Mouse (Mus musculus): ENCODE results near the gene H2-M3. TPM values are rescaled to one million over a fixed set of nuclear protein-coding genes. Genes with fewer than 3 reads are reported as not detected.
A peak's percentile ranks its signal among the peaks of the same experiment; 100 is the strongest.
"Not testable (repeated sequence)": the region's sequence is repeated elsewhere in the genome, so short reads cannot be mapped to it uniquely, and the experiment has no call there.

Gene H2-M3
- 4.0 and 6.0 TPM in 2 replicates for polyA plus RNA-seq (2012; rRNA removed)

DNA sequence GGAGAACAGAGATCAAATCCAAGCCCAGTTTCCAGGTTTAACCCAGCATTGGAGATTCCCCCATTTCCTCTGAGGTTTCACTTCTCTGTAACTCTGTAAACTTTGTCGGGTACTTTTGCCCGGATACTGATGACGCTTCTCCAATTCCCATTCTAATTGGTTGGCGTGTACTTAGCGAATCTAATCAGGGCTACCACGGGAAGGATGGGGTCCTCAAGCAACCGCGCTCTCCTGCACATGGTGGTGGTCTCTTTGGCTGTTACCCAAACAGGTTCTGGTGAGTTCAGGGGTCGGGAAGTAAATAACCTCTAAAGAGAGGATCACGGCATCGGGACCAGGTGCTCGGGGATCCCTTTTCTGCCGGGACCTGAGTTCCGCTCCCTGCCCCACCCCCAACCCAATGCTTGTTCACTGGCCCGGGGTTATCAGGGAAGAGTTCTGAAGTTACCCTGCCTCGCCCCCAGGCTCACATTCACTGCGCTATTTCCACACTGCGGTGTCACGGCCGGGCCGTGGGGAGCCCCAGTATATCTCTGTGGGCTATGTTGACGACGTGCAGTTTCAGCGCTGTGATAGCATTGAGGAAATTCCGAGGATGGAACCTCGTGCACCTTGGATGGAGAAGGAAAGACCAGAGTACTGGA, at the start of gene H2-M3:
H2-M3 (plus strand) TSS at position 163 of the 644 bp plus-strand sequence.
- Histone ChIP-seq H3K27me3 (replicated peaks; ENCODE audit: control insufficient read depth, insufficient read depth, low read length) (no peaks in the 10 kb centered on the region; the same call in 1 of the 2 replicates), H3K4me3 (ENCODE audit: insufficient read depth, low read depth, low read length) (peak within 1 kb of the TSS; percentile 64), H3K4me1 (ENCODE audit: control insufficient read depth, insufficient read depth, low read length) (no peaks in the 10 kb centered on the region), H3K36me3 (ENCODE audit: control insufficient read depth, insufficient read depth, low read length) (no peaks in the 10 kb centered on the region), H3K27ac (ENCODE audit: insufficient read depth, low read depth, low read length) (peak within 1 kb of the TSS; percentile 12; the same call in 1 of the 2 replicates)
- WGBS: 2% methylated on average over 26 of the region's 26 CpGs
- peak; percentile 95 for DNase-seq
- TF ChIP-seq POLR2A (IDR thresholded peaks at IDR 0.05; ENCODE audit: low read depth, low read length): no peak
- TF ChIP-seq CTCF (conservative IDR thresholded peaks at IDR 0.05; ENCODE audit: insufficient read depth, insufficient read length, low read depth, low read length): no peak

GRCm38 (mm10) chr17:37221879-37222278, 48.1 kb upstream of the H2-M3 start:
- TF ChIP-seq CTCF (conservative IDR thresholded peaks at IDR 0.05; ENCODE audit: insufficient read depth, insufficient read length, low read depth, low read length) (no peak), POLR2A (IDR thresholded peaks at IDR 0.05; ENCODE audit: low read depth, low read length) (no peak)
- Histone ChIP-seq H3K4me3 (ENCODE audit: insufficient read depth, low read depth, low read length) (no peak overlapping the region), H3K27me3 (replicated peaks; ENCODE audit: control insufficient read depth, insufficient read depth, low read length) (no peaks in the 10 kb centered on the region), H3K27ac (ENCODE audit: insufficient read depth, low read depth, low read length) (no peak overlapping the region), H3K36me3 (ENCODE audit: control insufficient read depth, insufficient read depth, low read length) (no peaks in the 10 kb centered on the region), H3K4me1 (ENCODE audit: control insufficient read depth, insufficient read depth, low read length) (no peaks in the 10 kb centered on the region)
- 26% methylated on average over 1 of the region's 1 CpGs for WGBS
- no peak for DNase-seq

- H3K4me1 ChIP-seq (ENCODE audit: control insufficient read depth, insufficient read depth, low read length); H3K36me3 ChIP-seq (ENCODE audit: control insufficient read depth, insufficient read depth, low read length); H3K27me3 ChIP-seq (replicated peaks; ENCODE audit: control insufficient read depth, insufficient read depth, low read length); H3K4me3 ChIP-seq (ENCODE audit: insufficient read depth, low read depth, low read length); H3K27ac ChIP-seq (ENCODE audit: insufficient read depth, low read depth, low read length); DNase-seq: not testable (repeated sequence)
- 78% methylated on average over 2 of the region's 2 CpGs for whole genome bisulfite sequencing
These were observed 32.8 kb upstream of the H2-M3 start, which contains the start of gene Olfr97 for GRCm38 (mm10) chr17:37237230-37237629. TSS of gene Olfr97 (minus strand) at chr17:37237330.

DNA sequence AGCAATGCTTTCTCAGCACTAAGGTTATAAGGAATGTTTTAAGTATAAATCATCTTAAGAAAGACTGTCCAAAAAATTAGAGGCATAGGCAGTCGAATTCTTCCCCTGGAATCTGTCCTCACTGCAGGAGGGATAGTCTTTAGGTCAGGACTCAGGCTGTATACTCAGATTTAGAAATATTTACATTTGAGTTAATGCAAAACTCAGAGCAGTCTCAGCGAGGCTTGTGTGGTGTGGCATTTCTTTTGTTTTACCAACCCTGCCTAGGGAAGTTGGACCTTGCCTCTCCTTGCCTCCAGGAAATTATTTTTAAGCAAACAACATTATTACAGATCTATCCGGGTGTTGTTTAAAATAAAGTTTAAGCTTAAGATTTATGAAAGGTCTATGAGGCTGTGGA, 27.8 kb upstream of the H2-M3 start:
- no peak for DNase-seq
- Histone ChIP-seq H3K27me3 (replicated peaks; ENCODE audit: control insufficient read depth, insufficient read depth, low read length) (no peaks in the 10 kb centered on the region), H3K4me3 (ENCODE audit: insufficient read depth, low read depth, low read length) (no peak overlapping the region), H3K27ac (ENCODE audit: insufficient read depth, low read depth, low read length) (no peak overlapping the region), H3K36me3 (ENCODE audit: control insufficient read depth, insufficient read depth, low read length) (no peaks in the 10 kb centered on the region), H3K4me1 (ENCODE audit: control insufficient read depth, insufficient read depth, low read length) (no peaks in the 10 kb centered on the region)
- WGBS: 45% methylated on average over 3 of the region's 3 CpGs
- TF ChIP-seq CTCF (conservative IDR thresholded peaks at IDR 0.05; ENCODE audit: insufficient read depth, insufficient read length, low read depth, low read length) (no peak), POLR2A (IDR thresholded peaks at IDR 0.05; ENCODE audit: low read depth, low read length) (no peak)

DNA sequence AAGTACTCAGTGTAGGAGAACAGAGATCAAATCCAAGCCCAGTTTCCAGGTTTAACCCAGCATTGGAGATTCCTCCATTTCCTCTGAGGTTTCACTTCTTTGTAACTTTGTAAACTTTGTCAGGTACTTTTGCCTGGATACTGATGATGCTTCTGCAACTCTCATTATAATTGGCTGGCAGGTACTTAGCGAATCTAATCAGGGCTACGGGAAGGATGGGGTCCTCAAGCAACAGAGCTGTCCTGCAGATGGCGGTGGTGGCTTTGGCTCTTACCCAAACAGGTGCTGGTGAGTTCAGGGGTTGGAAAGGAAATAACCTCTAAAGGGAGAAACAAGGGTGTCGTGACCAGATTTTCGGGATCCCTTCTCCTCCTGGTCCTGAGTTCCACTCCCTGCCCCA, 23.3 kb upstream of the H2-M3 start:
- H3K27me3 ChIP-seq (replicated peaks; ENCODE audit: control insufficient read depth, insufficient read depth, low read length): no peaks in the 10 kb centered on the region
- H3K4me1 ChIP-seq (ENCODE audit: control insufficient read depth, insufficient read depth, low read length): no peaks in the 10 kb centered on the region
- peak; percentile 59 for DNase-seq
- H3K4me3 ChIP-seq (ENCODE audit: insufficient read depth, low read depth, low read length): no peak overlapping the region
- TF ChIP-seq POLR2A (IDR thresholded peaks at IDR 0.05; ENCODE audit: low read depth, low read length) (no peak), CTCF (conservative IDR thresholded peaks at IDR 0.05; ENCODE audit: insufficient read depth, insufficient read length, low read depth, low read length) (no peak)
- WGBS: 29% methylated on average over 5 of the region's 5 CpGs
- H3K27ac ChIP-seq (ENCODE audit: insufficient read depth, low read depth, low read length): no peak overlapping the region
- no peaks in the 10 kb centered on the region for H3K36me3 ChIP-seq (ENCODE audit: control insufficient read depth, insufficient read depth, low read length)

DNA sequence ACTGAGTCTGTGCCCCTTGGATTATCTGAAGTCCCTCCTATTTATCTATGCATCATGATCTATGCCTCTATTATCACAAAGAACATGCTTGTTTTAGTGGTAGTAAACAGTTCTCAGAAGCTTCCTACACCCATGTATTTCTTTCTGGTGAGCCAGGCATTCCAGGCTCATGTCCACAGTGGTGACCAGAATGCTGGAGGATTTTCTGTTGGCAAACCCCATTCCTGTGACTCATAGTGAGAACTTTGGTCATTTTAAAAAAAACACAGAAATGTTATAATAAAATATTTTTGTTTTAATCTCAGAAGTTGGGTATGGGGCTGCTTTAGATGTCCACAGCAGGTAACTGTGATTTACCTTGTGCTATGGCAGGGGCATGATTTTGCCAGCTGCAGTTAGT, 20.6 kb upstream of the H2-M3 start:
- no peak for DNase-seq
- H3K36me3 ChIP-seq (ENCODE audit: control insufficient read depth, insufficient read depth, low read length): no peaks in the 10 kb centered on the region
- H3K4me3 ChIP-seq (ENCODE audit: insufficient read depth, low read depth, low read length): no peak overlapping the region
- H3K27ac ChIP-seq (ENCODE audit: insufficient read depth, low read depth, low read length): no peak overlapping the region
- no peak for TF ChIP-seq CTCF (conservative IDR thresholded peaks at IDR 0.05; ENCODE audit: insufficient read depth, insufficient read length, low read depth, low read length)
- TF ChIP-seq POLR2A (IDR thresholded peaks at IDR 0.05; ENCODE audit: low read depth, low read length): no peak
- H3K27me3 ChIP-seq (replicated peaks; ENCODE audit: control insufficient read depth, insufficient read depth, low read length): no peaks in the 10 kb centered on the region
- no peaks in the 10 kb centered on the region for H3K4me1 ChIP-seq (ENCODE audit: control insufficient read depth, insufficient read depth, low read length)

DNA sequence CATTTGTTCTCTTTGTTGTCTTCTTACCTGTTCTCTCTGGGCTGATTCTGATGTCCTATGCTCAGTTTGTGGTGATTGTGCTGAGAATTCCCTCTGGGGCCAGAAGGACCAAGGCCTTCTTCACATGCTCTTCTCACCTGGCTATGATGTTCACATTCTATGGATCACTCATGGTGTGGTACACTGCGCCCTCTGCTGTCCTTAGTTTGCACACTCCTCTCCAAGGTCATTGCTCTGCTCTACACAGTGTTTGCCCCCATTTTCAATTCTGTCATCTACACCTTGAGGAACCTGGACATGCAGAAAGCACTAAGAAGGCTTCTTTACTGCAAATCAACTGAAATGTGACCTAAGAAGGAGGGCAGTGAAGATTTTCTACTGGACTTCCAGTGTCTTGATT, 19.5 kb upstream of the H2-M3 start:
- TF ChIP-seq POLR2A (IDR thresholded peaks at IDR 0.05; ENCODE audit: low read depth, low read length) (no peak), CTCF (conservative IDR thresholded peaks at IDR 0.05; ENCODE audit: insufficient read depth, insufficient read length, low read depth, low read length) (peak; percentile 73)
- peak; percentile 20 for DNase-seq
- H3K4me1 ChIP-seq (ENCODE audit: control insufficient read depth, insufficient read depth, low read length): no peaks in the 10 kb centered on the region
- no peaks in the 10 kb centered on the region for H3K36me3 ChIP-seq (ENCODE audit: control insufficient read depth, insufficient read depth, low read length)
- 7% methylated on average over 1 of the region's 1 CpGs for WGBS
- H3K4me3 ChIP-seq (ENCODE audit: insufficient read depth, low read depth, low read length): no peak overlapping the region
- H3K27me3 ChIP-seq (replicated peaks; ENCODE audit: control insufficient read depth, insufficient read depth, low read length): no peaks in the 10 kb centered on the region
- no peak overlapping the region for H3K27ac ChIP-seq (ENCODE audit: insufficient read depth, low read depth, low read length)
